Mouse (Mus musculus) thymus, adult 2 months (tissue): Measurements from ENCODE around the gene Dnm3. TPM values are rescaled to one million over a fixed set of nuclear protein-coding genes. Genes with fewer than 3 reads are reported as not detected.

Experiments used
- DNase-seq: peaks from one replicate; pipeline ENCODE4 v3.0.0; 2021
- H3K27ac ChIP-seq: fragments of 200-500 bp; 2 replicates; pipeline ENCODE4 v1.5.1; 2012; ENCODE audit warnings: low read length, control low read depth; ENCODE audit not compliant: control insufficient read depth, insufficient read depth
- H3K27me3 ChIP-seq: fragments of 200-500 bp; 2 replicates; pipeline ENCODE4 v1.6.1; 2012; ENCODE audit warnings: mild to moderate bottlenecking, low read length, moderate library complexity, mixed read lengths; ENCODE audit not compliant: control insufficient read depth, insufficient read depth
- H3K36me3 ChIP-seq: fragments of 200-500 bp; 2 replicates; pipeline ENCODE4 v1.6.1; 2012; ENCODE audit warnings: mild to moderate bottlenecking, low read length, moderate library complexity; ENCODE audit not compliant: control insufficient read depth, insufficient read depth
- H3K4me1 ChIP-seq: fragments of 200-500 bp; replicated peaks from 2 replicates; pipeline ENCODE4 v1.6.1; 2012; ENCODE audit warnings: low read length; ENCODE audit not compliant: control insufficient read depth, insufficient read depth
- H3K4me3 ChIP-seq: fragments of 200-500 bp; 2 replicates; pipeline ENCODE4 v1.5.1; 2012; ENCODE audit warnings: mild to moderate bottlenecking, low read length, control low read depth, moderate library complexity; ENCODE audit not compliant: control insufficient read depth, insufficient read depth
- CTCF ChIP-seq: fragments of 200-500 bp; IDR thresholded peaks from 2 replicates; pipeline ENCODE4 v1.5.1; 2012; ENCODE audit warnings: mild to moderate bottlenecking, control low read depth, low read length, moderate library complexity, borderline replicate concordance; ENCODE audit not compliant: control insufficient read depth, poor library complexity, insufficient read depth; ENCODE audit errors: extremely low read depth
- POLR2A ChIP-seq: fragments of 200-500 bp; IDR thresholded peaks from 2 replicates; pipeline ENCODE4 v1.6.1; 2012; ENCODE audit warnings: mild to moderate bottlenecking, low read length, control low read depth, moderate library complexity; ENCODE audit not compliant: control insufficient read depth, poor library complexity, insufficient read depth; ENCODE audit errors: extremely low read depth
- WGBS: fragments of 180-500 bp; shearing (Covaris S2); methylation state at CpG from one replicate; pipeline ENCODE4 v1.1.7; 2018; 5-methylcytosine and 5-hydroxymethylcytosine counted together
- polyA plus RNA-seq: library from polyadenylated mRNA; depleted of rRNA; stranded (reverse); fragments of >200 nt; gene quantifications from 2 replicates; pipeline ENCODE4 v1.2.3, GENCODE M21; 2012

Dnm3 gene
- polyA plus RNA-seq, 1 experiment, result 1.1 TPM

- no peak for DNase-seq
- H3K27ac ChIP-seq, result no peak overlapping the region
- no peak for TF ChIP-seq POLR2A
- no peak for TF ChIP-seq CTCF
- 97% methylated on average over 11 of the region's 11 CpGs for WGBS
- no peaks in the 10 kb centered on the region for H3K4me1 ChIP-seq
- H3K4me3 ChIP-seq, result no peak overlapping the region
- no peaks in the 10 kb centered on the region for H3K27me3 ChIP-seq
- H3K36me3 ChIP-seq, result no peaks in the 10 kb centered on the region
These were observed 203.1 kb downstream of the Dnm3 start for GRCm38 (mm10) chr1:162274674-162275248.

- WGBS, result 95% methylated on average over 6 of the region's 6 CpGs
- H3K36me3 ChIP-seq, result no peaks in the 10 kb centered on the region
These were observed 220.8 kb downstream of the Dnm3 start for GRCm38 (mm10) chr1:162256912-162257607.

GRCm38 (mm10) chr1:162254944-162255343 is 222.9 kb downstream of the Dnm3 start:
- no peak for DNase-seq
- Histone ChIP-seq H3K27me3 (no peaks in the 10 kb centered on the region), H3K36me3 (no peaks in the 10 kb centered on the region), H3K4me1 (no peaks in the 10 kb centered on the region), H3K27ac (no peak overlapping the region), H3K4me3 (no peak overlapping the region)
- TF ChIP-seq POLR2A (no peak), CTCF (no peak)
- 80% methylated on average over 5 of the region's 5 CpGs for WGBS

More at GRCm38 (mm10) chr1:162256912-162257607, 220.8 kb downstream of the Dnm3 start:
- Histone ChIP-seq H3K27me3 (no peaks in the 10 kb centered on the region), H3K4me3 (no peak overlapping the region), H3K27ac (no peak overlapping the region), H3K4me1 (no peaks in the 10 kb centered on the region)
- no peak for TF ChIP-seq POLR2A
- no peak for TF ChIP-seq CTCF
- no peak for DNase-seq

DNA sequence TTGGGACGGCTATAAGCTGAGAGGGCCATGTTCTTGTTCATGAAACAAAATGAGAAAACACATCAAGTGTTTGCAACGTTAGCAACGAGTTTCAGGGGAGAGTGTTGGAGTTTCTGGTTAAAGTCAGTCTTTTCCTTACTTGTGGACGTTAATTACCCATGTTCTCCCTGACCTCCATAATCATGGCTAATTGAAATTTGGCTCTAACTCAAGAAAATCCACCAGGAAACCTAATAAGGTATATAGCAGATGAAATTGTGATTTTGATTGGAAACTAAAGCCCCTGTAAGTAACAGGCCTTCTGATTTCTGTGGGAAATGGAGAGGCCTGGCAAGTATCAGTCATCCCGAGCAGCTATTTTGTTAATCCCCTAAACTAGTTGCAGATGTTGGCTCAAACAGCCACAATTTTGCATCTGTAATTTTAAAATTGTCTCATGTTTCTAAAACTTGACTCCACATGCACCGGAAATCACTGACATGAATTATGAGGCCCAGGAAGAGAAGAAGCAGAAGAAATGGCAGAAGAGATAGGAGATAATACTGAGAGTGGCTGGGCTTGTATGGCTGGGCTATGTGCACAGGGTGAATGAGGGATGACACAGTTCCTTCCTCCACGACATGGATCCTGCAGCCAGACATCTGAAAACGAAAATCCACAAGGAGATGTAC is 223.7 kb downstream of the Dnm3 start:
- Histone ChIP-seq H3K27ac (no peak overlapping the region; the same call in 1 of the 2 replicates), H3K4me1 (no peaks in the 10 kb centered on the region), H3K27me3 (no peaks in the 10 kb centered on the region), H3K36me3 (no peaks in the 10 kb centered on the region), H3K4me3 (no peak overlapping the region)
- TF ChIP-seq CTCF, result no peak
- no peak for TF ChIP-seq POLR2A
- DNase-seq, result no peak
- 59% methylated on average over 8 of the region's 8 CpGs for WGBS

GRCm38 (mm10) chr1:162252869-162253268 is 225.0 kb downstream of the Dnm3 start:
- no peaks in the 10 kb centered on the region for H3K27me3 ChIP-seq
- no peak overlapping the region for H3K4me3 ChIP-seq
- H3K4me1 ChIP-seq, result no peaks in the 10 kb centered on the region
- H3K36me3 ChIP-seq, result no peaks in the 10 kb centered on the region
- TF ChIP-seq POLR2A (no peak), CTCF (no peak)
- no peak overlapping the region for H3K27ac ChIP-seq
- 93% methylated on average over 2 of the region's 2 CpGs for WGBS
- no peak for DNase-seq

DNA sequence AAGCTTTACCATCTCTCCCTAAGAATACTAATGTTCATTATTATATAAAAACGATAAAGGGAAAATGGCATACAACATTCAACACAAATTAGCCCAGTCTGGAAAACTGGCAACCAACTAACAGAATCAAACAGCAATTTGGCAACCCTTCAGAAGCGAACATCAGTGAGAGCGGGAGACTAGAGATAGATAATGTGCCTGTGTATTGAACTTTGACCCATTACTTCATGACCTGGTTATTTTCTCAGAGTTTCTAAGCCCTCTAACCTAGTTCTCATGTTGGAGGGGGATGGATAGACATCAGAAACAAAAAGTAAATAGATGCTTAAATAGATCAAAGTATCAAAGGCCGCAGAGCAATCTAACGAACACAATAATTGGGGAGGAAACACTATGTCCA is 230.6 kb downstream of the Dnm3 start:
- TF ChIP-seq CTCF (no peak), POLR2A (no peak)
- 96% methylated on average over 5 of the region's 5 CpGs for WGBS
- Histone ChIP-seq H3K4me1 (no peaks in the 10 kb centered on the region), H3K27ac (no peak overlapping the region), H3K4me3 (no peak overlapping the region), H3K27me3 (no peaks in the 10 kb centered on the region), H3K36me3 (no peaks in the 10 kb centered on the region)
- no peak for DNase-seq
